Mouse (Mus musculus) embryonic facial prominence, embryonic 12.5 days (tissue): Measurements from ENCODE around the gene Chrng. TPM values are rescaled to one million over a fixed set of nuclear protein-coding genes. Genes with fewer than 3 reads are reported as not detected.

Source experiments
- ATAC-seq: fragments of 200-750 bp; cut with Nextera tagmentation; 2 replicates; pipeline ENCODE4 v1.8.0; 2017; ENCODE audit not compliant: insufficient number of reproducible peaks, insufficient read depth, low FRiP score, low TSS enrichment
- H3K27ac ChIP-seq: fragments of 300-500 bp; sonication (generic); 2 replicates; pipeline ENCODE4 v1.5.1; 2016; ENCODE audit warnings: mild to moderate bottlenecking
- H3K27me3 ChIP-seq: fragments of 300-500 bp; sonication (generic); 2 replicates; pipeline ENCODE4 v1.6.1; 2016; ENCODE audit warnings: mild to moderate bottlenecking, moderate library complexity
- H3K36me3 ChIP-seq: fragments of 300-500 bp; sonication (generic); 2 replicates; pipeline ENCODE4 v1.6.1; 2016; ENCODE audit warnings: mild to moderate bottlenecking
- H3K4me1 ChIP-seq: fragments of 300-500 bp; sonication (generic); 2 replicates; pipeline ENCODE4 v1.6.1; 2016
- H3K4me2 ChIP-seq: fragments of 300-500 bp; sonication (generic); replicated peaks from 2 replicates; pipeline ENCODE4 v1.6.1; 2016; ENCODE audit warnings: mild to moderate bottlenecking, moderate library complexity
- H3K4me3 ChIP-seq: fragments of 300-500 bp; sonication (generic); 2 replicates; pipeline ENCODE4 v1.5.1; 2016; ENCODE audit warnings: mild to moderate bottlenecking
- H3K9ac ChIP-seq: fragments of 300-500 bp; sonication (generic); 2 replicates; pipeline ENCODE4 v1.6.1; 2016; ENCODE audit warnings: mild to moderate bottlenecking, moderate library complexity
- H3K9me3 ChIP-seq: fragments of 300-500 bp; sonication (generic); 2 replicates; pipeline ENCODE4 v1.6.1; 2016; ENCODE audit warnings: mild to moderate bottlenecking, moderate library complexity
- WGBS: fragments of 180-500 bp; shearing (Covaris S2); methylation state at CpG from one replicate; pipeline ENCODE4 v1.1.7; 2016; 5-methylcytosine and 5-hydroxymethylcytosine counted together
- polyA plus RNA-seq: library from polyadenylated mRNA; unstranded; fragments of >200 nt; fragmentation: Nextera tagmentation; extraction: Ambion mirVana; gene quantifications from 2 replicates; pipeline ENCODE4 v1.2.1, GENCODE M21; 2016

The Chrng gene
- polyA plus RNA-seq, 1 experiment from 2014 or later = 9.8 TPM

- Histone ChIP-seq H3K4me2 (no peak overlapping the region), H3K4me3 (no peak overlapping the region), H3K27ac (no peak overlapping the region), H3K9ac (no peak overlapping the region), H3K27me3 (no peaks in the 10 kb centered on the region), H3K9me3 (no peaks in the 10 kb centered on the region), H3K4me1 (no peaks in the 10 kb centered on the region), H3K36me3 (peaks cover 73% of the 10 kb centered on the region)
- no peak for ATAC-seq
- WGBS = 84% methylated on average over 5 of the region's 5 CpGs
These were observed 26.1 kb downstream of the Chrng start for GRCm38 (mm10) chr1:87230606-87231005.

DNA sequence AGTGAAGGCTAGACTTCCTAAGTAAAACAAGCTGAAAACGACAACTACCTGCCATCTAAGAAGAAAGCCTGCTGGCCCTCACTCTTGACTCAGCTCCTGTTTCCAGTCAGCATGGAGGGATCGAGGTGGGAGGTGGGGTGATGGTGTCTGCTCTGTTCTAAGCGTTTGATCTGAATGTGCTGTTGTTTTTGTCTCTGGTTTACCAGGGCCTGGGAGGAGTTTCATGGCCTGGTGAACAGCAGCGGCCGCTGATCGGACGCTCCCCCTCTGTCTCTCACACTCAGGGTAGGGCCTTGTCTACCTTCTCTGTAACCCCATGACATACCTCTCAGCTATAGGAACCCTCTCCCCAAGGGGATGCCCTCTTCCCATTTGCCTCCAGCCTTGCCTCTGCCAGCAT lies 27.7 kb downstream of the Chrng start:
- peaks cover 60% of the 10 kb centered on the region for H3K36me3 ChIP-seq
- 78% methylated on average over 7 of the region's 7 CpGs for WGBS
- no peak overlapping the region for H3K4me2 ChIP-seq
- no peak overlapping the region for H3K9ac ChIP-seq
- H3K27me3 ChIP-seq = no peaks in the 10 kb centered on the region
- H3K27ac ChIP-seq = no peak overlapping the region
- no peak for ATAC-seq
- no peaks in the 10 kb centered on the region for H3K4me1 ChIP-seq
- H3K9me3 ChIP-seq = no peaks in the 10 kb centered on the region
- H3K4me3 ChIP-seq = no peak overlapping the region

GRCm38 (mm10) chr1:87239056-87239455 lies 34.6 kb downstream of the Chrng start:
- H3K27me3 ChIP-seq = no peaks in the 10 kb centered on the region
- no peak for ATAC-seq
- H3K27ac ChIP-seq = no peak overlapping the region
- 63% methylated on average over 8 of the region's 8 CpGs for WGBS
- no peak overlapping the region for H3K9ac ChIP-seq
- H3K4me1 ChIP-seq = no peaks in the 10 kb centered on the region
- peaks cover 32% of the 10 kb centered on the region for H3K36me3 ChIP-seq
- no peaks in the 10 kb centered on the region for H3K9me3 ChIP-seq
- no peak overlapping the region for H3K4me2 ChIP-seq
- no peak overlapping the region for H3K4me3 ChIP-seq

GRCm38 (mm10) chr1:87243021-87243420 lies 38.6 kb downstream of the Chrng start:
- Histone ChIP-seq H3K9ac (no peak overlapping the region), H3K4me1 (no peaks in the 10 kb centered on the region), H3K9me3 (no peaks in the 10 kb centered on the region), H3K4me2 (no peak overlapping the region), H3K27ac (no peak overlapping the region), H3K4me3 (no peak overlapping the region), H3K27me3 (no peaks in the 10 kb centered on the region), H3K36me3 (peaks cover 16% of the 10 kb centered on the region)
- WGBS = 88% methylated on average over 8 of the region's 8 CpGs
- ATAC-seq = no peak

- no peaks in the 10 kb centered on the region for H3K9me3 ChIP-seq
- H3K4me3 ChIP-seq = no peak overlapping the region
- no peak for ATAC-seq
- H3K9ac ChIP-seq = no peak overlapping the region
- no peaks in the 10 kb centered on the region for H3K4me1 ChIP-seq
- WGBS = 26% methylated on average over 1 of the region's 1 CpGs
- no peak overlapping the region for H3K27ac ChIP-seq
- H3K27me3 ChIP-seq = no peaks in the 10 kb centered on the region
- no peak overlapping the region for H3K4me2 ChIP-seq
- H3K36me3 ChIP-seq = peaks cover 3% of the 10 kb centered on the region; the same call in 1 of the 2 replicates
These were observed 41.0 kb downstream of the Chrng start for GRCm38 (mm10) chr1:87245430-87245829.

DNA sequence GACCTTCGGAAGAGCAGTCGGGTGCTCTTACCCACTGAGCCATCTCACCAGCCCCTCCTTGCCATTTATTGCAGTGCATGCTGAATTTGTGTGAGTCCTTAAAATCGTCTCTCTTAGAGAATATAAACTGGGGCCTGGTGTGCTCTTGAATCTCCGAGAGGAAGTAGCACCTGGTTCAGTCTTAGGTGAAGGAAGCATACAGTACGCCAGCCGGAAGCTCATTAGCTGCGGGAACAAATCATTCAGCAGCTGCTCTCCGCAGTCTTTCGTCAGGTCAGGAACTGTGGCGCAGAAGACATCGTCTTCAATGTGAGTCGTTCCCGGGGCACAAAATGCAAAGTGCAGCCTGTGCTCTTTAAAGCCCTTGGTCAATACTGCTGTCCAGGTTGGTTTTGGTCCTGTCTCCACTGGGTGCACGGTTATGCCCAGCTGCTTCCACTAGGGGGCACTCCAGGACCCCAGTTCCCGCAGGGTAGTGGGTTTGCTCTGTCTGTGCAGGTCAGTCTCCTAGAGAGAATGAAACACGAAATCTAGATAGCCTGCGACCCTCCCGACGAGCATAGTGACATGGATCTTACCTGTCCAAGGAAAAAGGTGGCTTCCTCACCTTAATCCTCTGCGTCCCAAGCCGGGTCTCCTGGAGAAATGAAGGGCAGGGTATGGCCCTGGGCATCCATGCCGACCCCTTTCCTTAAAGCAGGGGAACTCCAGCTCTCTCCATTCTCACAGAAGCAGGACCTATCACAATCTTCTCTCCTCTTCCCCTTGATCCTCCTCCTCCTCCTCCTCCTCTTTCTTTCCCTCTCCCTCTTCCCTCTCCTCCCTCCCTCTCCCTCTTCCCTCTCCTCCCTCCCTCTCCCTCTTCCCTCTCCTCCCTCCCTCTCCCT lies 41.7 kb downstream of the Chrng start:
- Histone ChIP-seq H3K27me3 (no peaks in the 10 kb centered on the region), H3K9ac (no peak overlapping the region), H3K27ac (no peak overlapping the region), H3K4me2 (peak overlapping the region; percentile 32), H3K4me3 (no peak overlapping the region), H3K9me3 (no peaks in the 10 kb centered on the region), H3K36me3 (peaks cover 3% of the 10 kb centered on the region; the same call in 1 of the 2 replicates), H3K4me1 (no peaks in the 10 kb centered on the region)
- WGBS = 28% methylated on average over 22 of the region's 22 CpGs
- peak; percentile 87 for ATAC-seq

- Histone ChIP-seq H3K36me3 (no peaks in the 10 kb centered on the region), H3K4me1 (no peaks in the 10 kb centered on the region), H3K9me3 (no peaks in the 10 kb centered on the region), H3K9ac (no peak overlapping the region), H3K4me2 (no peak overlapping the region), H3K27ac (no peak overlapping the region), H3K27me3 (no peaks in the 10 kb centered on the region), H3K4me3 (no peak overlapping the region)
- ATAC-seq = no peak
- WGBS = 57% methylated on average over 5 of the region's 5 CpGs
These were observed 47.7 kb downstream of the Chrng start for GRCm38 (mm10) chr1:87252040-87252609.

DNA sequence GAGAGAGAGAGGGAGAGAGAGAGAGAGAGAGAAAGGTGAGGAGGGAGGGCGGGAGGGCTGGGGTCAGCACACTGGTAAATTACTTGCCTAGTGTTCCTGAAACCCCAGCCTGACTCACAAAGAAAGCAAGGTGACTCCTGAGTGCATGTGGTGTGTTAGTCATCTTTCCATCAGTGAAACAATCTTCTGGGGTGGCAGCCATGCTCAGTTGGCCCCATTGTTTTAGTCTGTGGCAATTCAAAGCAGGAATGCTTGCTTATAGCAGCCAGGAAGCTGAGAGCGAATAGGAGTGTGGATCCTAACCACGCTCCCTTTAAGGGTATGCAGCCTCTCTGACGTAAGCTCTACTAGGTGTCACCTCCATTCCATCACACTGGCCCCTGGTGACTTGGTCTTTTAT lies 50.7 kb downstream of the Chrng start:
- no peak for ATAC-seq
- H3K4me3 ChIP-seq = no peak overlapping the region
- H3K9ac ChIP-seq = no peak overlapping the region
- no peaks in the 10 kb centered on the region for H3K36me3 ChIP-seq
- 60% methylated on average over 4 of the region's 4 CpGs for WGBS
- no peak overlapping the region for H3K4me2 ChIP-seq
- H3K27me3 ChIP-seq = peaks cover 22% of the 10 kb centered on the region
- H3K27ac ChIP-seq = no peak overlapping the region
- no peaks in the 10 kb centered on the region for H3K9me3 ChIP-seq
- H3K4me1 ChIP-seq = no peaks in the 10 kb centered on the region

GRCm38 (mm10) chr1:87257691-87258090 lies 53.2 kb downstream of the Chrng start:
- Histone ChIP-seq H3K27ac (no peak overlapping the region), H3K4me2 (no peak overlapping the region), H3K4me3 (no peak overlapping the region), H3K4me1 (no peaks in the 10 kb centered on the region), H3K9me3 (no peaks in the 10 kb centered on the region), H3K9ac (no peak overlapping the region), H3K27me3 (peaks cover 45% of the 10 kb centered on the region), H3K36me3 (no peaks in the 10 kb centered on the region)
- ATAC-seq = no peak
- WGBS = 18% methylated on average over 11 of the region's 11 CpGs

GRCm38 (mm10) chr1:87258484-87258883 lies 54.0 kb downstream of the Chrng start:
- Histone ChIP-seq H3K36me3 (no peaks in the 10 kb centered on the region), H3K4me1 (no peaks in the 10 kb centered on the region), H3K27ac (no peak overlapping the region), H3K27me3 (peaks cover 53% of the 10 kb centered on the region), H3K9ac (no peak overlapping the region), H3K4me2 (no peak overlapping the region), H3K9me3 (no peaks in the 10 kb centered on the region), H3K4me3 (no peak overlapping the region)
- 13% methylated on average over 14 of the region's 14 CpGs for WGBS
- ATAC-seq = no peak

- Histone ChIP-seq H3K4me1 (peaks cover 6% of the 10 kb centered on the region; the same call in 1 of the 2 replicates), H3K4me2 (no peak overlapping the region), H3K9ac (no peak overlapping the region), H3K9me3 (no peaks in the 10 kb centered on the region), H3K4me3 (no peak overlapping the region), H3K27ac (no peak overlapping the region), H3K36me3 (no peaks in the 10 kb centered on the region), H3K27me3 (peaks cover 60% of the 10 kb centered on the region)
- 91% methylated on average over 2 of the region's 2 CpGs for whole genome bisulfite sequencing
- no peak for ATAC-seq
These were observed 54.9 kb downstream of the Chrng start for GRCm38 (mm10) chr1:87259316-87259715.
